Mouse (Mus musculus): ENCODE data around the gene Rxra.

Rxra gene

GRCm38 (mm10) chr2:27761996-27762340 is 85.7 kb downstream of the Rxra start:
- in situ Hi-C loops (cut with MboI, MseI): no loop called here

- in situ Hi-C loops (cut with MboI, MseI): no loop called here
Observed at GRCm38 (mm10) chr2:27762509-27762908, 86.3 kb downstream of the Rxra start.

DNA sequence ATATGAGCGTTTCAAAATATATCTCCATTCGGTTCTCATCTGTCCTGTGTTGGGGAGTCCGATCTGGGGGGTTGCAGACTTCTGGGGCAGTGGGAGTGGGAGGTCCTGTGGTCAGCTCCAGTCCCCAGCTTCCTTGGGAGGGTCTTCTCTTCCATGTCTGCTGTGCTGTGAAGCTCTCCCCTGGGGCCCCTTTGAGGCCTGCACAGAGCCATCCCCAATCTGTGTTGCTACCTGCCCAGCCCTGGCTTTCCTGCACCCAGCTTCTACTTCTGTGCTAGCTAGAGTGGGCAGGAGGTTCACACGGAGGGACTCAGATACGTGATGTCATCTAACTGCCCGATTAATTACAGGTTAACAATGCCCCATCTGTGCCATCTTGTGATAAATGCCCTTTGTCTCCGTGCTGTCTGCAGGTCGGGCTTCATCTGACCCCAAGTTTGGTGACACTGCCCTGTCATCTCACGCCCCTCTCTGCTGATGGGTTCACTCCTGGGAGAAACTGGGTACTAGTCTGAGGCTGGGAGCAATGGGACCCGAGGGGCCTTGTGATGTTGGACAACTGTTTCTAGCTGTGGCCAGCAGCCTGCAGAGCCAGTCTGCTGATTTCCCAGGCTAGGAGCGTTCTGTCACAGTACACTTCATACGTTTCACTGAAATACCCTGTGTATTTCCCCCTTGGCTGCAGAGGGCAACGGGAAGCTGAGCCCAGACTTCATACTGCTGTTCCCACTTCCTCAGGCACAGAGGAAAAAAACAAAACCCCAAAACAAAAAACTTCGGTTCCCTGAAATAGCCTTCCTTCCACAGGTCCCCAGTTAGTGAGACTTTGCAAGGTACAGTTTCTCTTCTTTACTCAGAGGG is 86.9 kb downstream of the Rxra start:
- in situ Hi-C loops (cut with MboI, MseI): no loop called here

DNA sequence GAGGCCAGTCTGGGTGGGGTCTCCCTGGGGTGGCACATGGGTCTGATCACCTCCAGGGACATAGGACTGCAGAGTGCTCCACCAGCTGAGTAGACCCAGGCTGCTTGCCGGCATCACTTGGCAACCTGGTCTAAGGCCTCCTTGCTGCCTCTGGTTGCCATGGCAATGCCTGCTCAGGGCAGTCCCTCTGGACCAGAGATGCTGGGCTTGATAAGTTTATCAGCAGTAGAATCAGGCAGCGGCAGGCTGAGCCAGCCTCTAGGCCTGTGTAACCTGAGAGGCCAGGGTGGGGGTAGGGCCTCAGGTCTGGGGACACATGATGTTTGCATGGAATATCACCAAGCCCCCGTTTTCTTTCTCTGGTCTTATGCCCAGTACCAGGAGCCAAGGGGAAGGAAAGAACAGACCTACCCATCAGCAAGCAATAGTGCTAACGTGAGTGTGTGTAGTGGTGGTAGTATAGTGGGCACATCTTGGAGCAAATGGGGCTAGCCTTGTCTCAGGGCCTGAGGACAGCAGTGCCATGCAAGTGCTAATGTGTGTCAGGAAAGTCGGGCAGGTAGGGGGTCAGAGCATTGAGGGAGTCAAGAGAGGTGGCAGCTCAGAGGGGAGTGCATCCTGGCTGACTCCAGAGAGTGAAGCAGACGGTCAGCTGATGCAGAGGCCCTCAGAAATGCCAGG is 88.2 kb downstream of the Rxra start:
- in situ Hi-C loops (cut with MboI, MseI): no loop called here

- in situ Hi-C loops (cut with MboI, MseI): loop anchor here (5.0 kb wide), 2 partner anchors 213 to 478 kb away; no protein-coding TSS in a partner anchor
Observed at GRCm38 (mm10) chr2:27764937-27765319, 88.7 kb downstream of the Rxra start.

GRCm38 (mm10) chr2:27767773-27768172 is 91.5 kb downstream of the Rxra start:
- in situ Hi-C loops (cut with MboI, MseI): loop anchor here (5.0 kb wide), 2 partner anchors 215 to 480 kb away; no protein-coding TSS in a partner anchor

DNA sequence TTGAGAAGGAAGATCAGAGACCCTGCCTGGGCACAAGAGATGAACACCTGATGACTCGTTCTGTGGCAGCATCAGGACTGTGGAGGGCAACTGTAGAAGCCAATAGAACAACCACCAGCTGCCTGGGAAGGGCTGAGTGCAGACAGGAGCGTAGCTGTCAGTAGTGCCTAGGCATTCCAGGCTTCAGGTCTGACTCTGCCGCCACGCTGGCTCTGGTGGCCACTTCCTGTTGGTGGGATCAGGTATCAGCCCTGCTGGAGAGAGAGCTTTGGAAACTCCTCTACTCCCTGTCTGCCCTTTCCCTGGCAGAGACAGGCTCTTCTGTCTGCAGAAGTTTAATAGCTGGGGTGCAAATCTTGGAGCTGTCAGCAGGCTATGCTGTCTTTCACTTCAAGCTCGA is 93.5 kb downstream of the Rxra start:
- in situ Hi-C loops (cut with MboI, MseI): loop anchor here (5.0 kb wide), 4 partner anchors 193 to 482 kb away; no protein-coding TSS in a partner anchor

- in situ Hi-C loops (cut with MboI, MseI): loop anchor here (5.0 kb wide), 2 partner anchors 192 to 212 kb away; no protein-coding TSS in a partner anchor
Observed at GRCm38 (mm10) chr2:27770205-27770604, 94.0 kb downstream of the Rxra start.

- in situ Hi-C loops (cut with MboI, MseI): loop anchor here (5.0 kb wide), 2 partner anchors 190 to 210 kb away; no protein-coding TSS in a partner anchor
Observed at GRCm38 (mm10) chr2:27771936-27772335, 95.7 kb downstream of the Rxra start.

GRCm38 (mm10) chr2:27772841-27773388 is 96.7 kb downstream of the Rxra start:
- in situ Hi-C loops (cut with MboI, MseI): loop anchor here (5.0 kb wide), 2 partner anchors 189 to 209 kb away; no protein-coding TSS in a partner anchor

GRCm38 (mm10) chr2:27773980-27774730 is 97.9 kb downstream of the Rxra start:
- in situ Hi-C loops (cut with MboI, MseI): loop anchor here (5.0 kb wide), 2 partner anchors 188 to 208 kb away; no protein-coding TSS in a partner anchor

DNA sequence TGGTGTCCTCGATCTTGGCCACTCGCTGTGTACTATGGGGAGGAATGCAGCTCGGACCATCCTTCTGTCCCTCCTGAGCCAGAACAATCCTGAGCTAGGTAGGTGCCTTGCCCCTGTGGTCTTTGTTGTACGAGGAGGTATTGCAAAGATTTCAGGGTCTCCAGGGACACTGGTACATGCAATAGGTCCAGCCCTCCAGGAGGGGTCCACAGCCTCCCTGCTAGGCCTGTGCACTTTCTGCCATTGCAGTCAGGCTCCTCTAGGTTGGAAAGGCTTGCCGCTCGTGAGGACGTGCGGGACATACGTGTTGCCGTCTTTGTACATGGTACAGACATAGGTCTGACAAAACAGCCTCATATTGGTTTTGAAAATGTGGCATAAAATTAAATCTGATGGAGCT is 98.8 kb downstream of the Rxra start:
- in situ Hi-C loops (cut with MboI, MseI): no loop called here

- in situ Hi-C loops (cut with MboI, MseI): no loop called here
Observed at GRCm38 (mm10) chr2:27775625-27776024, 99.4 kb downstream of the Rxra start.

DNA sequence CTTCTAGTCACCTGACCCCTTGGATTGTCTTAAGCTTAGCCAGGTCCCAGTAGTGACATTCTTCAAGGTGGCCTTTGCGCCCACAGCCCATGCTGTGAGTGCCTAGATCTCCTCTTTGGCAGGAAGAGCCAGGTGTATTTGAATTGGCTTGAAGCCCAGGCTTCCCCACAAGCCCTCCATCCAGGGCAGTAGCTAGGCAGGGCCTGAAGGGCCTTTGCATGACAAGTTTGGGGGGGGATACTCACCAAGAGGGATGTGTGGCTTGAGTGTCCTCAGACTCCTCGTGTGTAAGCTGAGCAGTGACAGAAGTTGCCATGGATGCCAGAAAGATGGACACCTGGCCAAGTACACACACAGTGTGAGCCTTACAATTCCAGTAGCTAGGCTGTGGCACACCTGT is 101.5 kb downstream of the Rxra start:
- in situ Hi-C loops (cut with MboI, MseI): no loop called here

GRCm38 (mm10) chr2:27778289-27778688 is 102.0 kb downstream of the Rxra start:
- in situ Hi-C loops (cut with MboI, MseI): no loop called here

- in situ Hi-C loops (cut with MboI, MseI): no loop called here
Observed at GRCm38 (mm10) chr2:27779291-27779866, 103.1 kb downstream of the Rxra start.

GRCm38 (mm10) chr2:27780162-27780561 is 103.9 kb downstream of the Rxra start:
- in situ Hi-C loops (cut with MboI, MseI): no loop called here

DNA sequence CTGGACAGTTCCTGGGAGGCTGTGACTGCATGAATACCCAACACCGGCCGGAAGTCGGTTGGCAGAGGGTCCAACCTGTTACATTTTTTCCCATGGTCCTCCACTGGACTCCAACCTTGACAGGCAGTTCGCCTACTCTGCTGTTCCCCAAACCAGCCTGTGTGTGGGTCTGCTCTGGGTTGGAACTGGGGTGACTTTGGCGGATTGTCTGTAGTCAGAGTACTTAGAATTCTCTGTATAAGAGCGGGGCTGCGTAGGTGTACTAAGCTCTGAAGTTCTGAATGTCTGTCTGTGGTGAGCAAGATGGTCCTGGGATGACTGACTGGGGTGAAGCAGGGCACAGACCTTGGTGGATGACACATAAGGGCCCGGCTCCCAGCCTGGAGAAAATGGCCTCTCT is 109.1 kb downstream of the Rxra start:
- in situ Hi-C loops (cut with MboI, MseI): no loop called here

- in situ Hi-C loops (cut with MboI, MseI): no loop called here
Observed at GRCm38 (mm10) chr2:27785973-27786417, 109.8 kb downstream of the Rxra start.

- in situ Hi-C loops (cut with MboI, MseI): no loop called here
Observed at GRCm38 (mm10) chr2:27791571-27791970, 115.3 kb downstream of the Rxra start.

- in situ Hi-C loops (cut with MboI, MseI): no loop called here
Observed at GRCm38 (mm10) chr2:27799018-27799417, 122.8 kb downstream of the Rxra start.

Data from T-helper 17 cell (primary cell).